Mouse (Mus musculus): ENCODE data around the gene Unc119. TPM values are rescaled to one million over a fixed set of nuclear protein-coding genes. Genes with fewer than 3 reads are reported as not detected.

Unc119 gene
- 10 to 100 TPM; 15.3 to 21.9 TPM for total RNA-seq (2023)

GRCm38 (mm10) chr11:78343381-78344327, at the start of gene Unc119:
Gene Unc119 (plus strand): TSS chr11:78343482.

DNA sequence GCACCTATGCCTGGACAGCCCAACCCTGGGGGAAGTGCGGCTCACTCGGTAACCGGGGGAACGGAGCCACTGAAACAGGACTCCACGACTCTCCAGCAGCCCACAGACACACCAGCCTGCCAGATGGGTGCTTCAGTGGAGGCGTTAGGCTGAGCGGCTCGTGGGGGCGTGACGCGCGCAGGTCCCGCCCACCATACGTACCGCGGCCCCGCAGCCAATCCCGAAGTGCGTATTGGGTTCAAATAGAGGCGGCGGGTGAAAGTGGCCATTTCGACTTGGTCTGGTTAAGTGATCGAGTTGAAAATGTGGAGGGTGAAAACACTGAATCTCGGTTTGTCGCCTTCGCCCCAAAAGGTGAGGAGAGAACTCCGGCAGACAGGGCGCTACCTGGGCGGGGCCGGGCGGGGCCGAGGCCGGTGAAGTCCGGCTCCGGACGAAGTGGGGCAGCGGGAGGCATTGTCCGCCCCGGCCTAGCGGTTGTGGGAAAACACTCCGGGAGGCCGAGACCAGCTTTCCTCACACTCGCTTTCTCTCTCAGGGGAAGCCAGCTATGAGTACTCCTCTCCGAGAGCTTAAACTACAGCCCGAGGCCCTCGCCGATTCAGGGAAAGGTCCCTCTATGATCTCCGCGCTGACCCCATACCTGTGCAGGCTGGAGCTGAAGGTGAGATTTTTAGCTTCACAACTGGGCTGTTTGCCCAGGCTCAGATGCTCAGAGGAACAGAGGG, 41.8 kb upstream of the Unc119 start, which contains the start of gene Spag5:
TSS of gene Spag5 (plus strand) at position 173 of the 728 bp plus-strand sequence.

DNA sequence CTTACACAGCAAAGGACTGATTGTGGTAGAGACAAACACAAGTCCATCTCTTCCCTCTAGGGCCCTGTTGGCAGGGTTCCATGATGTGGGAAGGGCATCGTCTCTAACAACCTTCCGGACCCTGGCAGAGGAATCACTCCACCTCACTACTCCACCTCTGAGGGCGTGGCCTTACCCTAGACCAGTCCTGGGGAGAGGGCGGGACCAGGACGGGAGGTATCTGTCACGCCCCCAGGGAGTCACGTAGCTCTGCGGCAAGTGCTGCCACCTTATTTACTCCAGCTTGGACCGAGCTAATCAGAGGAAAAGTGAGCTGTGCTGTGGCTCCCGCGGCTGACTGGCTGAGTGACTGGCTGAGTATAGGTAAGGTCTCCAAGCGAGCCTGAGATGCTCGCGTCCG, 20.4 kb upstream of the Unc119 start, which contains the start of gene Aldoc:
TSS of gene Aldoc (plus strand) at position 109 of the 400 bp plus-strand sequence.

GRCm38 (mm10) chr11:78327634-78328511, 15.4 kb upstream of the Unc119 start, which contains the start of gene Pigs:
Gene Pigs (plus strand): TSS chr11:78328415.

DNA sequence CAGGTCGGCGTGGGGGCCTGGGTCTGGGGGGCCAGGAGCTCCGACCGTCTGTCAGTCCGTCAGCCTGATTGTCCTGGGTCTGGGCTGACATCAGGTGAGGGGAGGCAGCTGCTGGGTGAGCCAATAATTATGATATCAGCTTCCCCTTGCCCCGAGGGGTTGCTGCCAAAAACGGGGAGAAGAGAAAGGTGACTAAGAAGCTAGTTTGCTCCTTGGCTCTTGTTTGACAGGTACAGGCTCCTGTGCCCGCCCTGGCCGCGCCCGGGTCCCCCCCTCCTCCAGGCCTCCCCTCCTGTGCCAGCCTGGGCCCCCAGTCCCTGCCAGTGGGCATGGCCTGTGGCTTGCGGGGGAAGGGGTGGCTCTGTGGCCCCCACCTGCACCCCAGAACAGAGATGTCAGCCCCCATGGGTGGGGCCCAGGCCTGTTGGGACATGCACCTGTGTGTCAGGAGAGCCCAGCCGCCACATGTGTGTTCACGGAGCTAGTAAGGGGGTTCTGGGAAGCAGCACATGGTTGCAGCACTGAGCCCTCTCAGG, 43.3 kb downstream of the Unc119 start, which contains the start of gene Foxn1:
TSS of gene Foxn1 (minus strand) at position 51 of the 536 bp plus-strand sequence.

Other genes starting within 250 kb of the Unc119 start
- 10 to 100 TPM; 17.5 to 20.0 TPM for gene Fam222b, start 248.8 kb upstream of the Unc119 start, total RNA-seq (2023)
- 10 to 100 TPM; 29.3 to 32.7 TPM for gene Traf4, start 177.9 kb upstream of the Unc119 start, total RNA-seq (2023)
- 1 to 10 TPM; 6.8 to 10.0 TPM for gene Nek8, start 166.8 kb upstream of the Unc119 start, total RNA-seq (2023)
- 1 to 10 TPM; 6.0 to 7.5 TPM for gene Tlcd1, start 166.8 kb upstream of the Unc119 start, total RNA-seq (2023)
- 1,000 to 10,000 TPM; 3,453 to 3,575 TPM for gene Rpl23a, start 159.9 kb upstream of the Unc119 start, total RNA-seq (2023)
- 1 to 10 TPM in 1 of 2 experiments, not detected in 1; 1.1 TPM for gene Rab34, start 155.1 kb upstream of the Unc119 start, total RNA-seq (2023)
- gene Proca1, start 150.1 kb upstream of the Unc119 start, total RNA-seq (2023), result not detected
- 10 to 100 TPM; 40.4 to 52.1 TPM for gene Sdf2, start 97.7 kb upstream of the Unc119 start, total RNA-seq (2023)
- gene Supt6, start 97.5 kb upstream of the Unc119 start, total RNA-seq (2023), result 10 to 100 TPM; 75.3 to 76.2 TPM
- 100 to 1,000 TPM; 115 to 134 TPM for gene 2610507B11Rik, start 81.7 kb upstream of the Unc119 start, total RNA-seq (2023)
- 1 to 10 TPM; 4.6 to 4.7 TPM for gene BC030499, start 52.6 kb upstream of the Unc119 start, total RNA-seq (2023)
- gene Spag5, start 42.0 kb upstream of the Unc119 start, total RNA-seq (2023), result 1 to 10 TPM; 6.5 to 7.8 TPM
- gene Aldoc, start 20.5 kb upstream of the Unc119 start, total RNA-seq (2023), result 10 to 100 TPM; 22.1 to 26.3 TPM
- gene Pigs, start 15.1 kb upstream of the Unc119 start, total RNA-seq (2023), result 10 to 100 TPM; 50.4 to 54.2 TPM
- gene Foxn1, start 43.1 kb downstream of the Unc119 start, total RNA-seq (2023), result not detected
- not detected for gene Slc13a2, start 78.7 kb downstream of the Unc119 start, total RNA-seq (2023)
- 1 to 10 TPM; 1.2 to 2.2 TPM for gene Slc46a1, start 122.2 kb downstream of the Unc119 start, total RNA-seq (2023)
- gene Sarm1, start 154.3 kb downstream of the Unc119 start, total RNA-seq (2023), result 1 to 10 TPM; 5.4 to 5.5 TPM
- not detected for gene Vtn, start 155.6 kb downstream of the Unc119 start, total RNA-seq (2023)
- gene Sebox, start 160.0 kb downstream of the Unc119 start, total RNA-seq (2023), result not detected
- 10 to 100 TPM; 21.8 to 25.1 TPM for gene Tmem199, start 168.7 kb downstream of the Unc119 start, total RNA-seq (2023)
- 10 to 100 TPM; 34.3 to 39.1 TPM for gene Poldip2, start 168.7 kb downstream of the Unc119 start, total RNA-seq (2023)
- gene Tnfaip1, start 192.8 kb downstream of the Unc119 start, total RNA-seq (2023), result 10 to 100 TPM; 13.2 to 14.7 TPM
- 10 to 100 TPM; 40.9 to 42.2 TPM for gene Ift20, start 192.9 kb downstream of the Unc119 start, total RNA-seq (2023)
- gene Tmem97, start 207.3 kb downstream of the Unc119 start, total RNA-seq (2023), result 1 to 10 TPM; 7.8 to 8.4 TPM

Data from T-cell, adult 66 days (primary cell).